Mouse (Mus musculus) forebrain, embryonic 10.5 days (tissue): ENCODE measurements at regions not wholly inside any gene's neighbourhood (a gene's known extent, or its start where the extent isn't known, plus 50 kb on each side); places are given as distances from the start of the nearest gene placed in this dataset.

Experiments
- DNase-seq: peaks from one replicate; pipeline ENCODE4 v3.0.0-alpha.2; 2017; ENCODE audit warnings: low spot score; ENCODE audit errors: extremely low spot score
- H3K27ac ChIP-seq: fragments of 300-500 bp; sonication (generic); 2 replicates; pipeline ENCODE4 v1.5.1; 2016; ENCODE audit warnings: mild to moderate bottlenecking
- H3K27me3 ChIP-seq: fragments of 300-500 bp; sonication (generic); 2 replicates; pipeline ENCODE4 v1.6.1; 2016; ENCODE audit warnings: mild to moderate bottlenecking; ENCODE audit not compliant: poor library complexity, severe bottlenecking
- H3K36me3 ChIP-seq: fragments of 300-500 bp; sonication (generic); replicated peaks from 2 replicates; pipeline ENCODE4 v1.6.1; 2016; ENCODE audit warnings: mild to moderate bottlenecking, moderate library complexity
- H3K4me1 ChIP-seq: fragments of 300-500 bp; sonication (generic); 2 replicates; pipeline ENCODE4 v1.6.1; 2016
- H3K4me3 ChIP-seq: fragments of 300-500 bp; sonication (generic); 2 replicates; pipeline ENCODE4 v1.5.1; 2016; ENCODE audit warnings: mild to moderate bottlenecking, moderate library complexity
- H3K9me3 ChIP-seq: fragments of 300-500 bp; sonication (generic); 2 replicates; pipeline ENCODE4 v1.6.1; 2016; ENCODE audit warnings: mild to moderate bottlenecking, moderate library complexity
- WGBS: fragments of 180-500 bp; shearing (Covaris S2); methylation state at CpG from one replicate; pipeline ENCODE4 v1.1.7; 2016; 5-methylcytosine and 5-hydroxymethylcytosine counted together

GRCm38 (mm10) chr1:136726145-136726935, 101.6 kb downstream of the Zfp281 start:
- peaks cover 14% of the 10 kb centered on the region for H3K4me1 ChIP-seq
- H3K27me3 ChIP-seq, result peaks cover 16% of the 10 kb centered on the region
- no peak overlapping the region for H3K4me3 ChIP-seq
- H3K36me3 ChIP-seq, result no peaks in the 10 kb centered on the region
- no peak overlapping the region for H3K27ac ChIP-seq
- 75% methylated on average over 11 of the region's 11 CpGs for WGBS
- H3K9me3 ChIP-seq, result no peaks in the 10 kb centered on the region
- no peak for DNase-seq

- no peaks in the 10 kb centered on the region for H3K9me3 ChIP-seq
- no peaks in the 10 kb centered on the region for H3K36me3 ChIP-seq
- 17% methylated on average over 7 of the region's 7 CpGs for WGBS
- peaks cover 14% of the 10 kb centered on the region for H3K4me1 ChIP-seq
- no peak overlapping the region for H3K27ac ChIP-seq
- no peak for DNase-seq
- H3K4me3 ChIP-seq, result no peak overlapping the region
- peaks cover 17% of the 10 kb centered on the region for H3K27me3 ChIP-seq
These were observed 103.3 kb downstream of the Zfp281 start for GRCm38 (mm10) chr1:136727868-136728631.

- Histone ChIP-seq H3K36me3 (no peaks in the 10 kb centered on the region), H3K9me3 (no peaks in the 10 kb centered on the region), H3K27me3 (peaks cover 17% of the 10 kb centered on the region), H3K4me3 (no peak overlapping the region), H3K4me1 (peaks cover 14% of the 10 kb centered on the region), H3K27ac (no peak overlapping the region)
- 68% methylated on average over 4 of the region's 4 CpGs for WGBS
- DNase-seq, result no peak
These were observed 103.9 kb downstream of the Zfp281 start for GRCm38 (mm10) chr1:136728632-136728944.

GRCm38 (mm10) chr1:136730638-136731037, 105.9 kb downstream of the Zfp281 start:
- Histone ChIP-seq H3K27me3 (peaks cover 17% of the 10 kb centered on the region), H3K9me3 (no peaks in the 10 kb centered on the region), H3K27ac (no peak overlapping the region), H3K36me3 (no peaks in the 10 kb centered on the region), H3K4me1 (peaks cover 14% of the 10 kb centered on the region), H3K4me3 (no peak overlapping the region)
- DNase-seq, result no peak
- WGBS, result 65% methylated on average over 11 of the region's 11 CpGs

DNA sequence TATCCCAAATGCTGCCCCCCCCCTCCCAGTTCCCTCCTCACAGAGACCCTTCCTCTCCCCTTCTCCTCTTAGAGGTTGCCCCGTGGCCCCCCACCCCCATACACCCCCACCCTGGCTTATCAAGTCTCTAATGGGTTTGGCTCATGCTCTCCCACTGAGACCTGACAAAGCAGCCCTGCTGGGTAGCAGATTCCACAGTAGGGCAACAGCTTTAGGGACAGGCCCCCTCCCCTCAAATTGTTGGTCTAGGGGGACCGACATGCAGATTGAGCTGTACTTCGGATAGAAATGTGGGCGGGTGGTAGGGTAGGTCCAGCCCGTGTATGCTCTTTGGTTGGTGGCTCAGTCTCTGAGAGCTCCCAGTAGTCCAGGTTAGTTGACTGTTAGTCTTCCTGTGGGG, 113.3 kb downstream of the Zfp281 start:
- Histone ChIP-seq H3K36me3 (no peaks in the 10 kb centered on the region), H3K4me1 (peaks cover 5% of the 10 kb centered on the region; the same call in 1 of the 2 replicates), H3K9me3 (no peaks in the 10 kb centered on the region), H3K4me3 (no peak overlapping the region), H3K27ac (no peak overlapping the region), H3K27me3 (no peaks in the 10 kb centered on the region; the same call in 1 of the 2 replicates)
- no peak for DNase-seq
- 28% methylated on average over 5 of the region's 5 CpGs for WGBS

GRCm38 (mm10) chr1:136739486-136739885, 114.8 kb downstream of the Zfp281 start:
- peaks cover 5% of the 10 kb centered on the region; the same call in 1 of the 2 replicates for H3K4me1 ChIP-seq
- H3K9me3 ChIP-seq, result no peaks in the 10 kb centered on the region
- H3K4me3 ChIP-seq, result no peak overlapping the region
- H3K36me3 ChIP-seq, result no peaks in the 10 kb centered on the region
- H3K27ac ChIP-seq, result no peak overlapping the region
- H3K27me3 ChIP-seq, result no peaks in the 10 kb centered on the region; the same call in 1 of the 2 replicates
- WGBS, result 75% methylated on average over 5 of the region's 5 CpGs
- DNase-seq, result no peak

GRCm38 (mm10) chr1:136741061-136741460, 116.4 kb downstream of the Zfp281 start:
- Histone ChIP-seq H3K4me1 (peaks cover 8% of the 10 kb centered on the region; the same call in 1 of the 2 replicates), H3K4me3 (no peak overlapping the region), H3K36me3 (no peaks in the 10 kb centered on the region), H3K27me3 (no peaks in the 10 kb centered on the region; the same call in 1 of the 2 replicates), H3K9me3 (no peaks in the 10 kb centered on the region), H3K27ac (no peak overlapping the region)
- WGBS, result 92% methylated on average over 10 of the region's 10 CpGs
- DNase-seq, result no peak

GRCm38 (mm10) chr1:136749188-136749587, 124.5 kb downstream of the Zfp281 start:
- WGBS, result 57% methylated on average over 8 of the region's 8 CpGs
- H3K27me3 ChIP-seq, result no peaks in the 10 kb centered on the region
- 0 out of 2 replicates have a peak, but pooled peaks cover 3% of the 10 kb centered on the region for H3K4me1 ChIP-seq
- DNase-seq, result peak; percentile 29
- no peaks in the 10 kb centered on the region for H3K9me3 ChIP-seq
- H3K36me3 ChIP-seq, result no peaks in the 10 kb centered on the region
- no peak overlapping the region for H3K4me3 ChIP-seq
- H3K27ac ChIP-seq, result no peak overlapping the region

GRCm38 (mm10) chr1:136751464-136752191, 126.9 kb downstream of the Zfp281 start:
- WGBS, result 88% methylated on average over 14 of the region's 14 CpGs
- Histone ChIP-seq H3K4me3 (no peak overlapping the region), H3K27me3 (no peaks in the 10 kb centered on the region), H3K9me3 (no peaks in the 10 kb centered on the region), H3K4me1 (0 out of 2 replicates have a peak, but pooled peaks cover 7% of the 10 kb centered on the region), H3K36me3 (no peaks in the 10 kb centered on the region), H3K27ac (no peak overlapping the region)
- no peak for DNase-seq

DNA sequence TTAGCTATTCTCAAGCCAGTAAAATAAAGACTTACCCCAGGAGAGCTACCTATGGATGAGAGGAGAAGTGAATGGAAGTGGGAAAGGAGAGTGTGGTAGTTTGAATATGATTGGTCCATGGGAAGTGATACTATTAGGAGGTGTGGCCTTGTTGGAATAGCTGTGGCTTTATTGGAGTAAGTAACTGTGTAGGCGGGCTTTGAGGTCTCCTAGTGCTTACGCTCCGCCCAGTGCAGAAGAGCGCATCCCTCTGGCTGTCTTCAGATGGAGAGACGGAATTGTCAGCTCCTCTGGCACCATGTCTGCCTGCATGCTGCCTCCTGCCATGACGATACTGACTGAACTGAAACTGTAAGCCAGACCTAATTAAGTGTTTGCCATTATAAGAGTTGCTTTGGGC, 129.6 kb downstream of the Zfp281 start:
- Histone ChIP-seq H3K27ac (no peak overlapping the region), H3K27me3 (no peaks in the 10 kb centered on the region), H3K4me3 (no peak overlapping the region), H3K36me3 (no peaks in the 10 kb centered on the region), H3K9me3 (0 out of 2 replicates have a peak, but pooled peaks cover 4% of the 10 kb centered on the region), H3K4me1 (0 out of 2 replicates have a peak, but pooled peaks cover 7% of the 10 kb centered on the region)
- DNase-seq, result no peak
- 92% methylated on average over 6 of the region's 6 CpGs for WGBS

DNA sequence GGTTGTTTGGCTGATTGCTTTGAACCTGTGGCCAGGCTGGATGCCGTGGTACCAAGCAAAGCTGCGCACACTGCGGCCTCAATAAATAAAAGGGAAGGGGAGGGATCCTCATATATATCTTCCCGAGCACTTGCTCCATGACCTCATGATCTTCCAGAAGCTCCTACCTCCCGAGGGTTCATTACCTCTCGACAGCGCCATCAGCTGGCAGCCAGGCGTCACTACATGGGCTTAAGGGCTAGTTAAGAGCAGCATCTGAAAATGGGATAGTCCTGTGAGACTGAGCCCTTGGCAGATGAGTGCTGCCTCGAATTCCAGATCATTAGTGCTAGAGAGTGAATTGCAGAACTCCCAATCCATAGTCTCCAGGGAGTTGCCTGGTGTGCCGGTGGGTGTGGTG, 134.0 kb downstream of the Zfp281 start:
- H3K4me3 ChIP-seq, result no peak overlapping the region
- 0 out of 2 replicates have a peak, but pooled peaks cover 7% of the 10 kb centered on the region for H3K4me1 ChIP-seq
- H3K9me3 ChIP-seq, result 0 out of 2 replicates have a peak, but pooled peaks cover 4% of the 10 kb centered on the region
- no peaks in the 10 kb centered on the region for H3K36me3 ChIP-seq
- DNase-seq, result no peak
- no peaks in the 10 kb centered on the region for H3K27me3 ChIP-seq
- H3K27ac ChIP-seq, result no peak overlapping the region
- 73% methylated on average over 10 of the region's 10 CpGs for WGBS

- Histone ChIP-seq H3K4me3 (no peak overlapping the region), H3K4me1 (0 out of 2 replicates have a peak, but pooled peaks cover 7% of the 10 kb centered on the region), H3K36me3 (no peaks in the 10 kb centered on the region), H3K27ac (no peak overlapping the region), H3K27me3 (no peaks in the 10 kb centered on the region), H3K9me3 (0 out of 2 replicates have a peak, but pooled peaks cover 4% of the 10 kb centered on the region)
- no peak for DNase-seq
- 83% methylated on average over 4 of the region's 4 CpGs for WGBS
These were observed 134.5 kb downstream of the Zfp281 start for GRCm38 (mm10) chr1:136759164-136759563.
